Comparison of ENCODE assay signal across 10 mouse cellular contexts in the genomic region with DNA sequence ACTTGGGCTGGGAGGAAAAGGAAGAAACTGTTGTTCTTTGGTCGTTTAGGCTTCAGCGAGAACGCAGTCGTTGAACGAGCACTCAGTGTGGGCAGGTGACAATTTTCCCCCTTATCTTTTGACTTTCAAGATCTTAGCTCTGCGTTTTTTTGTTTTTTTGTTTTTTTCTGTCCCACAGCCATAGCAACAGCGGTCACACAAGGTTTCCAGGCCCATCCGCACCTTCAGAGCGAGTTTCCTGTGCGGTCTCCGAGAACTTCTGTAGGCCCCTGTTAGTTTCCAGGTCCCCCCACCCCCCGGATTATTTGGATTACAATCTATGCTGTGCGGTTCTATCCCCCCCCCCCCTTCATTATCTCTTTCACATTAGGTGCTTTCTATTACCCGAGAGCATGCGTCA.
"Had no signal": no experiment of that assay in that cellular context is flagged by ENCODE, and none has a peak within 500 bp of the region (broad histone marks: within the 10 kb centered on the region; RNA-seq: fewer than 3 reads in every experiment).

No protein-coding gene starts in this region.

- DNase-seq: kidney, adult 18-20 months; kidney, postnatal 25 days; layer of hippocampus, adult 9-11 months; left cerebral cortex, postnatal 4 days; liver, postnatal 0 days; lung, embryonic 14.5 days; thymus, adult 18-20 months; thymus, postnatal 36 days had no signal

- ATAC-seq: liver, postnatal 0 days; lung, postnatal 0 days; midbrain, embryonic 16.5 days had no signal
